Mouse (Mus musculus) liver, embryonic 16.5 days (tissue): ENCODE data around the gene Gm20498. TPM values are rescaled to one million over a fixed set of nuclear protein-coding genes. Genes with fewer than 3 reads are reported as not detected.
"Not testable (repeated sequence)": the region's sequence is repeated elsewhere in the genome, so short reads cannot be mapped to it uniquely, and the experiment has no call there.

Experiments
- ATAC-seq: fragments of 200-750 bp; cut with Nextera tagmentation; 2 replicates; pipeline ENCODE4 v1.8.0; 2017; ENCODE audit warnings: low read depth, mild to moderate bottlenecking, moderate number of reproducible peaks, moderate library complexity
- H3K27ac ChIP-seq: fragments of 300-500 bp; sonication (generic); 2 replicates; pipeline ENCODE4 v1.5.1; 2014; ENCODE audit warnings: mild to moderate bottlenecking, low read length
- H3K27me3 ChIP-seq: fragments of 300-500 bp; sonication (generic); 2 replicates; pipeline ENCODE4 v1.6.1; 2014; ENCODE audit warnings: low read depth, low read length, mixed read lengths; ENCODE audit not compliant: control insufficient read depth, insufficient read depth
- H3K36me3 ChIP-seq: fragments of 300-500 bp; sonication (generic); 2 replicates; pipeline ENCODE4 v1.6.1; 2014; ENCODE audit warnings: mild to moderate bottlenecking; ENCODE audit not compliant: control insufficient read depth, insufficient read depth
- H3K4me1 ChIP-seq: fragments of 300-500 bp; sonication (generic); 2 replicates; pipeline ENCODE4 v1.6.1; 2014; ENCODE audit warnings: low read depth, low read length, mixed read lengths; ENCODE audit not compliant: control insufficient read depth
- H3K4me2 ChIP-seq: fragments of 300-500 bp; sonication (generic); 2 replicates; pipeline ENCODE4 v1.6.1; 2014; ENCODE audit warnings: low read depth, low read length, mixed read lengths
- H3K4me3 ChIP-seq: fragments of 300-500 bp; sonication (generic); 2 replicates; pipeline ENCODE4 v1.5.1; 2014; ENCODE audit warnings: low read depth, mild to moderate bottlenecking, low read length
- H3K9ac ChIP-seq: fragments of 300-500 bp; sonication (generic); 2 replicates; pipeline ENCODE4 v1.6.1; 2014; ENCODE audit warnings: low read depth, low read length
- H3K9me3 ChIP-seq: fragments of 300-500 bp; sonication (generic); replicated peaks from 2 replicates; pipeline ENCODE4 v1.6.1; 2016; ENCODE audit warnings: low read length; ENCODE audit not compliant: control insufficient read depth
- WGBS: fragments of 180-500 bp; shearing (Covaris S2); extraction: QIAGEN DNeasy Blood & Tissue Kit; methylation state at CpG from one replicate; pipeline ENCODE4 v1.1.7; 2014; ENCODE audit not compliant: insufficient replicate concordance; 5-methylcytosine and 5-hydroxymethylcytosine counted together
- polyA plus RNA-seq: library from polyadenylated mRNA; unstranded; fragments of >200 nt; fragmentation: Nextera tagmentation; extraction: Ambion mirVana; gene quantifications from 2 replicates; pipeline ENCODE4 v1.2.1, GENCODE M21; 2015

Gm20498 gene
- polyA plus RNA-seq, 1 experiment from 2014 or later, result 10.6 TPM

- H3K9ac ChIP-seq, result no peak overlapping the region
- H3K27me3 ChIP-seq, result no peaks in the 10 kb centered on the region
- no peak overlapping the region for H3K27ac ChIP-seq
- ATAC-seq, result no peak
- no peak overlapping the region for H3K4me3 ChIP-seq
- H3K36me3 ChIP-seq, result no peaks in the 10 kb centered on the region
- no peak overlapping the region for H3K4me2 ChIP-seq
- 38% methylated on average over 3 of the region's 3 CpGs for WGBS
- no peaks in the 10 kb centered on the region for H3K4me1 ChIP-seq
- no peaks in the 10 kb centered on the region for H3K9me3 ChIP-seq
Measured at GRCm38 (mm10) chr12:81413211-81413610, 119.5 kb downstream of the Gm20498 start.

GRCm38 (mm10) chr12:81408966-81409365 is 123.7 kb downstream of the Gm20498 start:
- Histone ChIP-seq H3K4me3 (no peak overlapping the region), H3K4me2 (no peak overlapping the region), H3K4me1 (no peaks in the 10 kb centered on the region), H3K9ac (no peak overlapping the region), H3K36me3 (no peaks in the 10 kb centered on the region), H3K27ac (no peak overlapping the region), H3K27me3 (no peaks in the 10 kb centered on the region), H3K9me3 (no peaks in the 10 kb centered on the region)
- WGBS, result 62% methylated on average over 3 of the region's 3 CpGs
- ATAC-seq, result no peak

- WGBS, result 4% methylated on average over 1 of the region's 1 CpGs
- Histone ChIP-seq H3K9ac (no peak overlapping the region), H3K27me3 (no peaks in the 10 kb centered on the region), H3K9me3 (no peaks in the 10 kb centered on the region), H3K4me2 (no peak overlapping the region), H3K36me3 (no peaks in the 10 kb centered on the region), H3K27ac (no peak overlapping the region), H3K4me1 (no peaks in the 10 kb centered on the region), H3K4me3 (no peak overlapping the region)
- no peak for ATAC-seq
Measured at GRCm38 (mm10) chr12:81402187-81402586, 130.5 kb downstream of the Gm20498 start.

GRCm38 (mm10) chr12:81379364-81379763 is 153.3 kb downstream of the Gm20498 start, which contains the start of gene Gm4787:
TSS of gene Gm4787 (minus strand) at chr12:81379464.
- H3K4me3 ChIP-seq, H3K4me1 ChIP-seq, ATAC-seq, H3K27me3 ChIP-seq, H3K27ac ChIP-seq, H3K9ac ChIP-seq, H3K9me3 ChIP-seq, H3K4me2 ChIP-seq, H3K36me3 ChIP-seq: not testable (repeated sequence)
- WGBS, result 74% methylated on average over 1 of the region's 1 CpGs

GRCm38 (mm10) chr12:81333841-81334240 is 198.9 kb downstream of the Gm20498 start:
- H3K36me3 ChIP-seq, result no peaks in the 10 kb centered on the region
- H3K4me3 ChIP-seq, result no peak overlapping the region
- no peaks in the 10 kb centered on the region for H3K9me3 ChIP-seq
- H3K27ac ChIP-seq, result no peak overlapping the region
- peaks cover 35% of the 10 kb centered on the region for H3K27me3 ChIP-seq
- WGBS, result 46% methylated on average over 5 of the region's 5 CpGs
- no peak for ATAC-seq
- H3K4me1 ChIP-seq, result no peaks in the 10 kb centered on the region
- H3K4me2 ChIP-seq, result no peak overlapping the region
- no peak overlapping the region for H3K9ac ChIP-seq

DNA sequence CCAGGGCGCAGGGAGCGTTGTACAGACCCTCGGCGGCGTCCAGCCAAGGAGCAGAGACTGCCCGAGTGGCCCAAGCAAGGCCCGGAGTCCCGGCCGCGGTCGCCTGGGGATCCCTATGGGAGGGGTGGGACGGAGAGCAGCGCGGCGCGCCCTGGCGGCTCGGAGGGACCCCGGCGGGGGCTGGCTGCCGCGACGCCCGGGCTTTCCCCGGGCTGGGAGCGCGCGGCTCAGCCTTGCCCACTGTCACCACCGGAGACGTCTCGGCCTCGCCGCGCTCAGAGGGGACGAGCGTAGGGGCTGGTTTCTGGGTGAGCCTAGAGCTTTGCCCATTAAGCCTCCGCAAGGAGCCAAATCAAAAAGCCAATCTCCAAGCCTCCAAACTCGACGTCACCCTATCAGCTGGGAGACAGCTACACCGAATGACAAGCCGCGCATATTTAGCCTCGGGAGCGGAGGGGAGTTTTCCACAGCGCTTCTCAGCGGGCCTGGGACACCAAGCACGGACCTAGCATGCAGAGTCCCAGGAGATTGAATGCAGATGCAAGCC is 199.8 kb downstream of the Gm20498 start, which contains the start of gene Slc8a3:
TSS of gene Slc8a3 (minus strand) at position 306 of the 547 bp plus-strand sequence.
- peak within 1 kb of the TSS; percentile 47 for H3K4me3 ChIP-seq
- H3K9ac ChIP-seq, result no peak within 1 kb of the TSS
- no peak within 1 kb of the TSS for H3K27ac ChIP-seq
- H3K4me2 ChIP-seq, result peak within 1 kb of the TSS; percentile 58
- H3K27me3 ChIP-seq, result peaks cover 35% of the 10 kb centered on the region
- H3K4me1 ChIP-seq, result no peaks in the 10 kb centered on the region
- no peak for ATAC-seq
- H3K36me3 ChIP-seq, result no peaks in the 10 kb centered on the region
- WGBS, result 1% methylated on average over 46 of the region's 47 CpGs
- H3K9me3 ChIP-seq, result no peaks in the 10 kb centered on the region

GRCm38 (mm10) chr12:81331937-81332874 is 200.5 kb downstream of the Gm20498 start:
- Histone ChIP-seq H3K27me3 (peaks cover 35% of the 10 kb centered on the region), H3K9ac (no peak overlapping the region), H3K4me1 (no peaks in the 10 kb centered on the region), H3K4me2 (peak overlapping the region; percentile 58), H3K36me3 (no peaks in the 10 kb centered on the region), H3K9me3 (no peaks in the 10 kb centered on the region), H3K4me3 (peak overlapping the region; percentile 47), H3K27ac (no peak overlapping the region)
- 3% methylated on average over 53 of the region's 54 CpGs for WGBS
- ATAC-seq, result no peak

- H3K4me2 ChIP-seq, result no peak overlapping the region
- H3K4me1 ChIP-seq, result no peaks in the 10 kb centered on the region
- no peaks in the 10 kb centered on the region for H3K9me3 ChIP-seq
- H3K9ac ChIP-seq, result no peak overlapping the region
- no peak overlapping the region for H3K27ac ChIP-seq
- peaks cover 35% of the 10 kb centered on the region for H3K27me3 ChIP-seq
- H3K4me3 ChIP-seq, result no peak overlapping the region
- H3K36me3 ChIP-seq, result no peaks in the 10 kb centered on the region
- no peak for ATAC-seq
- 33% methylated on average over 5 of the region's 5 CpGs for WGBS
Measured at GRCm38 (mm10) chr12:81331046-81331638, 201.6 kb downstream of the Gm20498 start.

DNA sequence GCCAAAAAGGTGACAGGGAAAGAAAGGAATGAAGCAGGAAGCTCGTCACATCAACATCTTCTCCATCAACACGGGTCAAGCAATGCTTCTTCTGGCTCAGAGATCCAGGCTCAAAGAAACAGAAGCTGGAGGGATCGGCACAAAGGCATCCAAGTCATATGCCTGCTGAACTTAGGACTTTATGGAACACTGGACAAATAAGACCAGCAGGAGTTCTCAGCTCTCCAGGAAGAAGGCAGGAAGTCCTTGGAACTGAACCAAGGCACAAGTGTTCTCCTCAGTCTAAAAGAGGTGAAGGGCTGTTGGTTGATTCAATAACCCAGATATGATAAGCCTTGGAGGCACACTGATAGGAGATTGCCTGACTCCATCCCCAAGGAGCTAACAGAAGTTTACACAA is 207.7 kb downstream of the Gm20498 start:
- Histone ChIP-seq H3K27me3 (no peaks in the 10 kb centered on the region; the same call in 1 of the 2 replicates), H3K4me3 (no peak overlapping the region), H3K27ac (no peak overlapping the region), H3K36me3 (no peaks in the 10 kb centered on the region), H3K9me3 (no peaks in the 10 kb centered on the region), H3K4me2 (no peak overlapping the region), H3K9ac (no peak overlapping the region), H3K4me1 (no peaks in the 10 kb centered on the region)
- WGBS, result 51% methylated on average over 3 of the region's 3 CpGs
- no peak for ATAC-seq
